Comparison of ENCODE assay signal across 17 mouse cellular contexts in the genomic region with DNA sequence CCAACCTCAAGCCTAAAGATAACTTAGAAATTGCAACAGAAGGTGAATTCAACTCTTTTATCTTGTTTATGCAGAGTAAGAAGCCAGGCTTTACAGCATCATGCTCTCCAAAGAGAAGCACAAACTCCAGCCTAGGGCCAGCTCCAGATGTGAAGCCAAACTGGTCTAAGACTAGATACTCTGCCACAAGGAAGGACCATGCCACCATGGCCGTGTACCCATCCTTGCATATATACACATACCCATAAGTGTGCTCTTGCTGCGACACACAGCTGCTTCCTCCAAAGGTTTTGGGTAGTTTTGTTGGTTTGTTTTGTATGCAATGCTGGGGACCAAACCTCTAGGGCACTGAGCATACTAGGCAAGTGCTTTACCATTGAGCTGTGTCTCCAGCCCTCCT. TPM values are rescaled to one million over a fixed set of nuclear protein-coding genes. Genes with fewer than 3 reads are reported as not detected.
"Had no signal": no experiment of that assay in that cellular context is flagged by ENCODE, and none has a peak within 500 bp of the region (broad histone marks: within the 10 kb centered on the region; RNA-seq: fewer than 3 reads in every experiment).

No protein-coding gene starts in this region.

- DNase-seq: retina, postnatal 1 day; right cerebral cortex, adult 18-20 months; right cerebral cortex, postnatal 14 days; right cerebral cortex, postnatal 25 days; right cerebral cortex, postnatal 4 days; spleen, adult 18-20 months; thymus, adult 18-20 months; thymus, adult 2 months; thymus, postnatal 14 days; thymus, postnatal 25 days; thymus, postnatal 36 days; thymus, postnatal 4 days had no signal

- H3K27ac ChIP-seq: neural tube, embryonic 13.5 days; neural tube, embryonic 15.5 days; stomach, embryonic 15.5 days; stomach, postnatal 0 days had no signal

- H3K27me3 ChIP-seq: neural tube, embryonic 13.5 days; neural tube, embryonic 15.5 days; stomach, embryonic 15.5 days had no signal

- H3K4me3 ChIP-seq: neural tube, embryonic 13.5 days; neural tube, embryonic 15.5 days; stomach, embryonic 15.5 days had no signal

- H3K4me1 ChIP-seq: neural tube, embryonic 13.5 days; neural tube, embryonic 15.5 days; stomach, embryonic 15.5 days had no signal

- H3K36me3 ChIP-seq: neural tube, embryonic 13.5 days; neural tube, embryonic 15.5 days; stomach, embryonic 15.5 days had no signal

- H3K9ac ChIP-seq: neural tube, embryonic 13.5 days; neural tube, embryonic 15.5 days; stomach, embryonic 15.5 days had no signal

- H3K9me3 ChIP-seq: neural tube, embryonic 13.5 days; neural tube, embryonic 15.5 days; stomach, embryonic 15.5 days had no signal

RNA-seq across cellular contexts. Expression of a gene that starts 32.7 kb away (rescaled TPM):
- total RNA-seq: neutrophil, adult 5-6 weeks had no signal
